Mouse (Mus musculus) neural tube, embryonic 15.5 days (tissue): ENCODE data around the gene Eaf2. TPM values are rescaled to one million over a fixed set of nuclear protein-coding genes. Genes with fewer than 3 reads are reported as not detected.

Source experiments
- ATAC-seq: fragments of 200-750 bp; cut with Nextera tagmentation; 2 replicates; pipeline ENCODE4 v1.8.0; 2017; ENCODE audit warnings: mild to moderate bottlenecking, moderate TSS enrichment, moderate library complexity; ENCODE audit not compliant: low FRiP score
- H3K27ac ChIP-seq: fragments of 300-500 bp; sonication (generic); replicated peaks from 2 replicates; pipeline ENCODE4 v1.5.1; 2015; ENCODE audit warnings: mild to moderate bottlenecking, inconsistent platforms
- H3K27me3 ChIP-seq: fragments of 300-500 bp; sonication (generic); replicated peaks from 2 replicates; pipeline ENCODE4 v1.6.1; 2015; ENCODE audit warnings: inconsistent platforms
- H3K36me3 ChIP-seq: fragments of 300-500 bp; sonication (generic); 2 replicates; pipeline ENCODE4 v1.6.1; 2015; ENCODE audit warnings: inconsistent platforms
- H3K4me1 ChIP-seq: fragments of 300-500 bp; sonication (generic); 2 replicates; pipeline ENCODE4 v1.6.1; 2015; ENCODE audit warnings: inconsistent platforms
- H3K4me2 ChIP-seq: fragments of 300-500 bp; sonication (generic); 2 replicates; pipeline ENCODE4 v1.6.1; 2015; ENCODE audit warnings: inconsistent platforms, mild to moderate bottlenecking, moderate library complexity
- H3K4me3 ChIP-seq: fragments of 300-500 bp; sonication (generic); replicated peaks from 2 replicates; pipeline ENCODE4 v1.5.1; 2015; ENCODE audit warnings: mild to moderate bottlenecking, inconsistent platforms
- H3K9ac ChIP-seq: fragments of 300-500 bp; sonication (generic); replicated peaks from 2 replicates; pipeline ENCODE4 v1.6.1; 2015; ENCODE audit warnings: mild to moderate bottlenecking, inconsistent platforms
- H3K9me3 ChIP-seq: fragments of 300-500 bp; sonication (generic); replicated peaks from 2 replicates; pipeline ENCODE4 v1.6.1; 2016; ENCODE audit warnings: inconsistent platforms
- WGBS: fragments of 180-500 bp; shearing (Covaris S2); methylation state at CpG from one replicate; pipeline ENCODE4 v1.1.7; 2015; ENCODE audit warnings: mixed read lengths; 5-methylcytosine and 5-hydroxymethylcytosine counted together
- microRNA-seq: library from miRNA; unstranded; fragments of <30 nt; microRNA quantifications from one replicate; pipeline ENCODE4, GENCODE M21; 2017
- polyA plus RNA-seq: library from polyadenylated mRNA; unstranded; fragments of >200 nt; fragmentation: Nextera tagmentation; extraction: Ambion mirVana; gene quantifications from 2 replicates; pipeline ENCODE4 v1.2.1, GENCODE M21; 2015

Gene Eaf2
- polyA plus RNA-seq, 1 experiment from 2014 or later: 0.50 TPM

GRCm38 (mm10) chr16:36747767-36748166 lies 127.0 kb downstream of the Eaf2 start:
- Histone ChIP-seq H3K9me3 (no peaks in the 10 kb centered on the region), H3K27ac (no peak overlapping the region), H3K4me2 (no peak overlapping the region), H3K27me3 (no peaks in the 10 kb centered on the region), H3K4me3 (no peak overlapping the region), H3K9ac (no peak overlapping the region), H3K4me1 (no peaks in the 10 kb centered on the region), H3K36me3 (no peaks in the 10 kb centered on the region)
- no peak for ATAC-seq
- 56% methylated on average over 2 of the region's 2 CpGs for WGBS

- no peak overlapping the region for H3K4me2 ChIP-seq
- no peaks in the 10 kb centered on the region for H3K27me3 ChIP-seq
- H3K36me3 ChIP-seq: no peaks in the 10 kb centered on the region
- no peak overlapping the region for H3K27ac ChIP-seq
- H3K4me3 ChIP-seq: no peak overlapping the region
- WGBS: 88% methylated on average over 4 of the region's 4 CpGs
- ATAC-seq: no peak
- H3K4me1 ChIP-seq: no peaks in the 10 kb centered on the region
- H3K9me3 ChIP-seq: no peaks in the 10 kb centered on the region
- no peak overlapping the region for H3K9ac ChIP-seq
These were observed 127.7 kb downstream of the Eaf2 start for GRCm38 (mm10) chr16:36747068-36747467.

GRCm38 (mm10) chr16:36743580-36743979 lies 131.2 kb downstream of the Eaf2 start:
- Histone ChIP-seq H3K4me1 (no peaks in the 10 kb centered on the region), H3K27ac (no peak overlapping the region), H3K4me3 (no peak overlapping the region), H3K9ac (no peak overlapping the region), H3K4me2 (no peak overlapping the region), H3K9me3 (no peaks in the 10 kb centered on the region), H3K36me3 (no peaks in the 10 kb centered on the region), H3K27me3 (no peaks in the 10 kb centered on the region)
- ATAC-seq: no peak
- 95% methylated on average over 8 of the region's 8 CpGs for WGBS

Small RNA genes within 50 kb of the gene (microRNA-seq; reads per million reads assigned to microRNA genes)
- not detected for gene Gm22617

Other genes with a start within 250 kb of the Eaf2 start
- 2.0 and 2.1 TPM in 2 replicates for gene Cd86, start 208.9 kb downstream of the Eaf2 start, polyA plus RNA-seq
- 0.37 and 1.7 TPM in 2 replicates for gene Ildr1, start 181.0 kb downstream of the Eaf2 start, polyA plus RNA-seq
- 13.0 and 15.3 TPM in 2 replicates for gene Slc15a2, start 90.0 kb downstream of the Eaf2 start, polyA plus RNA-seq
- gene Iqcb1, start 46.6 kb downstream of the Eaf2 start, polyA plus RNA-seq: 57.2 and 61.1 TPM in 2 replicates
- gene Golgb1, start 137 bp upstream of the Eaf2 start, polyA plus RNA-seq: 77.8 and 80.4 TPM in 2 replicates
- 2.5 and 15.1 TPM in 2 replicates for gene Hcls1, start 60.0 kb upstream of the Eaf2 start, polyA plus RNA-seq
- 0.03 TPM in 1 of 2 replicates, not detected in the other for gene Fbxo40, start 115.5 kb upstream of the Eaf2 start, polyA plus RNA-seq
- gene Polq, start 136.8 kb upstream of the Eaf2 start, polyA plus RNA-seq: 2.8 and 4.6 TPM in 2 replicates